1 mouse cellular context compared by ENCODE assay signal in genomic region chr2:79256880-79257279, GRCm38 (mm10).
TF ChIP-seq lines count a peak whose summit lies in the region.

No protein-coding gene starts in this region.

TF ChIP-seq in CH12.LX, 34 proteins besides CTCF, POLR2A, EP300 and RAD21 (continued from another document):
- TF ChIP-seq MXI1 (IDR thresholded peaks at IDR 0.05; ENCODE audit: low read depth, low read length) (peak; percentile 66; the same call in 1 of the 2 replicates), JUND (conservative IDR thresholded peaks at IDR 0.05; ENCODE audit: low read depth, low read length) (no peak; the same call in 1 of the 2 replicates), CHD1 (IDR thresholded peaks at IDR 0.05; ENCODE audit: low read depth, low read length) (peak; percentile 60), USF1 (IDR thresholded peaks at IDR 0.05; ENCODE audit: low read depth, low read length) (no peak), KAT2A (IDR thresholded peaks at IDR 0.05; ENCODE audit: insufficient replicate concordance, low read length) (no peak), SMC3 (IDR thresholded peaks at IDR 0.05; ENCODE audit: low read depth, low read length) (no peak), ZC3H11A (IDR thresholded peaks at IDR 0.05; ENCODE audit: low read depth, low read length) (no peak), NELFE (IDR thresholded peaks at IDR 0.05; ENCODE audit: low read depth, low read length) (no peak), TCF12 (IDR thresholded peaks at IDR 0.05; ENCODE audit: low read depth, low read length) (no peak), HCFC1 (IDR thresholded peaks at IDR 0.05; ENCODE audit: low read depth, low read length) (no peak), GABPA (IDR thresholded peaks at IDR 0.05; ENCODE audit: insufficient replicate concordance, low read depth, low read length) (no peak), ZMIZ1 (IDR thresholded peaks at IDR 0.05; ENCODE audit: low read depth, low read length) (no peak), JUN (IDR thresholded peaks at IDR 0.05; ENCODE audit: insufficient read depth, low read depth, low read length) (no peak), ELF1 (IDR thresholded peaks at IDR 0.05; ENCODE audit: low read depth, low read length) (no peak), ZNF384 (IDR thresholded peaks at IDR 0.05; ENCODE audit: low read depth, low read length) (no peak), MEF2A (IDR thresholded peaks at IDR 0.05; ENCODE audit: borderline replicate concordance, low read depth, low read length) (no peak), PAX5 (IDR thresholded peaks at IDR 0.05; ENCODE audit: low read length) (no peak), MAZ (IDR thresholded peaks at IDR 0.05; ENCODE audit: low read depth, low read length) (no peak), IRF4 (IDR thresholded peaks at IDR 0.05; ENCODE audit: low read depth, low read length) (peak; percentile 43; the same call in 1 of the 2 replicates), NRF1 (IDR thresholded peaks at IDR 0.05; ENCODE audit: low read depth, low read length) (no peak), USF2 (conservative IDR thresholded peaks at IDR 0.05; ENCODE audit: low read depth, low read length) (no peak)
